Mouse (Mus musculus) urinary bladder, postnatal 25 days (tissue): Measurements from ENCODE around the gene Sgtb.

Source experiments
- DNase-seq: peaks from one replicate; pipeline ENCODE4 v3.0.0; 2022; ENCODE audit warnings: low spot score

Sgtb gene

GRCm38 (mm10) chr13:104179176-104179888, 69.8 kb downstream of the Sgtb start:
- DNase-seq: no peak

DNA sequence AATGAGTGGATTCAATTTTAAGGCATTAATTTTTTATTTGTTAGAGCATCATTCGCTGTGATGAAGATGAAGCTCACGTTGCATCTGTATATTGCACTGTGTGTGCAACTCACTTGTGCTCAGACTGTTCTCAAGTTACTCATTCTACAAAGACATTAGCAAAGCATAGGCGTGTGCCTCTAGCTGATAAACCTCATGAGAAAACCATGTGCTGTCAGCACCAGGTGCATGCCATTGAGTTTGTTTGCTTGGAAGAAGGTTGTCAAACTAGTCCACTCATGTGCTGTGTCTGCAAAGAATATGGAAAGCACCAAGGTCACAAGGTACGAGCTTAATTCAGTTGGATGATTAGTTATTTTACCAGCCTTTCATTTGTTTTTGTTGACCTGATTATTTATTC, 77.8 kb downstream of the Sgtb start:
- DNase-seq: no peak
